Mouse (Mus musculus): ENCODE measurements around the gene Rnf11.
"Not testable (repeated sequence)": the region's sequence is repeated elsewhere in the genome, so short reads cannot be mapped to it uniquely, and the experiment has no call there.

Rnf11 gene

GRCm38 (mm10) chr4:109411377-109411967 lies 73.1 kb downstream of the Rnf11 start:
- DNase-seq (ENCODE audit: low spot score in 2 of 2), result no peak

- no peak for DNase-seq (ENCODE audit: low spot score in 2 of 2)
These were observed 73.7 kb downstream of the Rnf11 start for GRCm38 (mm10) chr4:109410681-109411376.

GRCm38 (mm10) chr4:109407701-109408485 lies 76.6 kb downstream of the Rnf11 start:
- DNase-seq (ENCODE audit: low spot score in 2 of 2), result no peak

- DNase-seq (ENCODE audit: low spot score in 2 of 2), result no peak
These were observed 77.4 kb downstream of the Rnf11 start for GRCm38 (mm10) chr4:109407176-109407520.

- DNase-seq (ENCODE audit: low spot score in 2 of 2), result peak in 1 of 2 experiments; percentile 14
These were observed 77.9 kb downstream of the Rnf11 start, which contains the start of gene Ttc39a for GRCm38 (mm10) chr4:109406486-109407175. Gene Ttc39a, plus strand, starts transcription at chr4:109406623.

GRCm38 (mm10) chr4:109406054-109406485 lies 78.5 kb downstream of the Rnf11 start:
- DNase-seq (ENCODE audit: low spot score in 2 of 2), result peak; percentile 13 to 18

GRCm38 (mm10) chr4:109405415-109405814 lies 79.1 kb downstream of the Rnf11 start:
- DNase-seq (ENCODE audit: low spot score in 2 of 2), result no peak

- DNase-seq (ENCODE audit: low spot score in 2 of 2), result not testable (repeated sequence)
These were observed 79.6 kb downstream of the Rnf11 start for GRCm38 (mm10) chr4:109404908-109405307.

GRCm38 (mm10) chr4:109401176-109401689 lies 83.3 kb downstream of the Rnf11 start:
- no peak for DNase-seq (ENCODE audit: low spot score in 2 of 2)
